Mouse (Mus musculus): ENCODE measurements around the gene Dld.

Gene Dld

GRCm38 (mm10) chr12:31350944-31351928 lies at the start of gene Dld:
Dld (minus strand) TSS chr12:31351453.
- peak; percentile 99 for DNase-seq (ENCODE audit: low spot score)

DNA sequence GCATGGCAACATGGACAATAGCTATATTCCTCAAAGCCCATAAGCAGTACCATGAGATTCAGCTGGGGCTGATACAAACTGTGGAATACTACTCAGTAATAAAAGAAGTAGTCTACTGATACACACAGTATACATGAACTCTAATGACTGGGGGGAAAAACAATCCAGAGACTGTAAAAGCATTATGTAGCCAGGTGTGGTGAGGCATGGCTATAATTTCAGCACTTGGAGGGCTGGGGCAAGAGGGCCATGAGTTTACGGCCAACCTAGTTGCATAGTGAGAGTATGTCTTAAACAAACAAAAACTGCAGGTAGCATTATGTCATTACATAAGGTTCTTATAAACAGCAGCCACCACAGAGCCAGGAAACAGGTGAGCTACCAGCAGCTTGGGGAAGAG lies 49.6 kb upstream of the Dld start:
- no peak for DNase-seq (ENCODE audit: low spot score)

GRCm38 (mm10) chr12:31397709-31398108 lies 46.5 kb upstream of the Dld start:
- no peak for DNase-seq (ENCODE audit: low spot score)

DNA sequence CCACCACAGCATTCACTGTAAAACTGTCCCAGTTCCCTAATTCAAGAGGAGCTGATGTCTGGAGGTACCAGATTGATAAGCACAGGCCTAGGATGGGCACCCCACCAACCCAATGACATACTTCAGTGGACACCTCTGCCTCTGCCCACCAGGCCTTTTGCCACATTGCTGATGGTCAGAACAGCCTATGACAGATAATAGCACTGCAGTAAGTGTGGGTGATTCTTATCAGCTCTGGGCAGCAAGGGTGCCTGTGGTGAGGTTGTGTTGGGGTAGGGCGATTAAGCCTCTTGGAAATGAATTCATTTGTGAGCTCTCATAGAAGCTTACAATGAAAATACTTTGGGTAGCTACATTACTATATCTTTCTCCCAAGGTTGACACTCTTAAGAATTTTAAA lies 44.6 kb upstream of the Dld start:
- DNase-seq (ENCODE audit: low spot score), result no peak

DNA sequence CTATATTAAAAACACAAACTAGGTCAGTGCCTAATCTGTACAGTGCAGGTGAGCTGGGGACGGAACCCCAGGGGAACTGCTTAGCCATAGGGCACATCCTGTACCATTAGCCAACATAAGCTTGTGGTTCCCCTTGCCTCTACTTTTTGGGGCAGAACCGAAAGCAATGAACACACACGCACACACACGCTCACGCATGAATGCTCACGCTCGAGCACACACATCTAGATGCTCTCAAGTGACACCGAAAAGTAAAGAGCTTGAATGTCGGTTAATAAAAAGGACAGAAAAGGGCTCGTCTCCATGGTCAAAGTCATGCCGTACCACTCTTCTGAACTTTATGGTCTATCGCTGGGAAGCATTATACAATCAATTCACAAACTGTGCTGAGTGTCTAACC lies 40.4 kb upstream of the Dld start:
- DNase-seq (ENCODE audit: low spot score), result no peak

DNA sequence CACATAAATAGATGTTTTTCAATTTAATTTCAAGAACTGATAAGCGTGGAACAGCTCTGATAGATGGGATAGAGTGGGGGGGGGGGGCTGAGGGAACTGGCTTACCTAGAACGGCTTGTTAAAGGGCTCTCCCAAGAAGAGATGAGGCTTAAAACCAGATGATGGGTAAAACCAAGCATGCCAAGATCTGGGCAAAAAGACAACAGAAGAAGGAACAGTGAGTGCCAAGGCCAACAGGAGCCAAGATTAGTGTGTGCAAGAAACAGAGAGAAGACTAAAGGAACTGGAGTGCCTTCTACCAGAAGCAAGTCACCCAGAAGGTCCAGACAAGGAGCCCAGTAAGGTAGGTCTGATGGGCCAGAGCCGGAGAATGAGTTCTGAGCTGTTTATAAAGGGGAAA lies 39.3 kb upstream of the Dld start, which contains the start of gene Slc26a3:
Slc26a3 (plus strand) TSS at position 301 of the 400 bp plus-strand sequence.
- no peak for DNase-seq (ENCODE audit: low spot score)

- DNase-seq (ENCODE audit: low spot score), result no peak
Observed at GRCm38 (mm10) chr12:31387303-31387702, 36.0 kb upstream of the Dld start.

DNA sequence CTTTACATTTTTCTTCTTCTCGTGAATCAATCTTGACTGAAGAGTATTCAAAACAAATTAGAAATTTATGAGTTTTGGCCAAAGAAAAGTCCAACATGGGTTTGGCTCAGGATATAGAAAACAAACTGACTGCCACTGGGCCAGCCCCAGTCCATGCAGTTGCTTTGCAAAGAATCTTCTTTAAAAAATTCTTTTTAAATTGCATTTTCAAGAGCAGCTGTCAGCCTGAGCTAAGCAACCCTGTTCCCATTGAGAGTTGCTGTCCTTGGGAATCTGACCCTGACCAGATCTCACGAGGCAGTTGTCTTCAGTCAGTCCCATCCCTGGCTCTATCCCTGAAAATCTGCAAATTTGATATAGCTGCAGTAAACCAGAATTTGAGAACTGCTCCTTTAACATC lies 31.2 kb upstream of the Dld start:
- no peak for DNase-seq (ENCODE audit: low spot score)

GRCm38 (mm10) chr12:31380878-31381277 lies 29.6 kb upstream of the Dld start:
- no peak for DNase-seq (ENCODE audit: low spot score)

DNA sequence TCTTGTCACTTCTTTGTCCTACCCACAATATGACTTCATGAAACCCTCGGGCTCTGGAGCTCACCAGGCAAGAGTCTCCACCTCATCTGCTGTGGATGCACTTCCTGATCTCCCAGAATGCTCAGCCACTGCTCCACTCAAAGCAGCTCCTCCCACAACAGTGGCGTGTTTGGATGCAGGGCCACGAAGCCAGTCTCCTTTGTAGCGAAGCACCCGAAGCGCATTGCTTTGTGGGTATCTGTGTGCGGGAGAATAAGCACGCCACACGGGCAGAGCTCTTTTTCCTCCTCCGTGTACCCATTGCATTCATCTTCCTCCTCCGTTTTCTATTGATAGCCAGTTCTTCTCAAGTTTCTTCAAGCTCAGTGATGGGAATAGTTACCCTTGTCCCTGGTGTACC lies 26.0 kb upstream of the Dld start:
- no peak for DNase-seq (ENCODE audit: low spot score)

DNA sequence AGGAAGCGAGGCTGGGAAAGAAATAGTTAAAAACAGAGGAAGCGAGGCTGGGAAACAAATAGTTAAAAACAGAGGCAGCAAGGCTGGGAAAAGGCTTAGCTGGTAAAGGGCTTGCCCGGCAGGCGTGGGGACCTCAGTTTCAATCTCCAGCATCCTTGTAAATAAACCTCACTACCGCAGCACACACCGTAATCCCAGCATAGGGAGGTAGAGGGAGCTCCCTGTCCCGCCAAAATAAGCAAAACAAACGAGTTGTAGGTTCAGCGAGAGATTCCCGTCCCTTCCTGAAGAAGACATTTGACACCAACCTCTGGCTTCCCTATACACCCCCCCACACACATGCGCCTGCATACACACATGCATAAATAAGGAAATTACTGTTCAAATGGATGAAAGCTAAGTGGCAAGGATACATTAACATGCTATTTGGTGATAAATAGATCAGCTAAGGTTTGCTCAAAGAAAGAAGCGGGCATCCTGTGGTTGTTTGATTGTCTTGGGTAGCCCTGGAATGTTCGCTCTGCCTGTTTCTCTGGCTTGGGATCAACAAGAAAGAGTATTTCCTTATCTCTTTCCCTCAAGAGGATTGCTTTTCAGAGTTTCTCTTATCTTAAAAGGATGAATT lies 25.2 kb upstream of the Dld start:
- DNase-seq (ENCODE audit: low spot score), result peak; percentile 66

GRCm38 (mm10) chr12:31375283-31375615 lies 24.0 kb upstream of the Dld start:
- DNase-seq (ENCODE audit: low spot score), result no peak

GRCm38 (mm10) chr12:31374603-31375282 lies 23.5 kb upstream of the Dld start:
- DNase-seq (ENCODE audit: low spot score), result peak; percentile 91

DNA sequence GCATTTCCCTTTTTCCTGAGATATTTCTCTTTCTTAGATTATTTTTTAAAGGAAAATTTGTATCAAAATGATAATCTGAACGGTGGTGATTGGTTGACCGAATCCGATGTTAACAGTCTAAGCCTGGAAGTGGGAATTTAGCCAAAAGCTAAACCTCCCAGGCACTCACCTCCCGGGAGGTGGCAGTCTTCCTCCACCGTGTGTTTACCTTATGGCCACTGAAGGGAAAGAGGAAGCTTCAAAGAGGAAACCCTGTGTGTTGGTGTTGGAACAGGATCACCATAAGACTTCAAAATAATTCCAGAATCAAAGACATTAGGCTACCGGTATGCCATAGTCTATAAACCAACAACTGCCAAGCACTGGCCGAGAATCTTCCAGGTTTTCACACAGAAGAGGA lies 18.4 kb upstream of the Dld start:
- no peak for DNase-seq (ENCODE audit: low spot score)

GRCm38 (mm10) chr12:31369118-31369517 lies 17.9 kb upstream of the Dld start:
- DNase-seq (ENCODE audit: low spot score), result peak; percentile 42

DNA sequence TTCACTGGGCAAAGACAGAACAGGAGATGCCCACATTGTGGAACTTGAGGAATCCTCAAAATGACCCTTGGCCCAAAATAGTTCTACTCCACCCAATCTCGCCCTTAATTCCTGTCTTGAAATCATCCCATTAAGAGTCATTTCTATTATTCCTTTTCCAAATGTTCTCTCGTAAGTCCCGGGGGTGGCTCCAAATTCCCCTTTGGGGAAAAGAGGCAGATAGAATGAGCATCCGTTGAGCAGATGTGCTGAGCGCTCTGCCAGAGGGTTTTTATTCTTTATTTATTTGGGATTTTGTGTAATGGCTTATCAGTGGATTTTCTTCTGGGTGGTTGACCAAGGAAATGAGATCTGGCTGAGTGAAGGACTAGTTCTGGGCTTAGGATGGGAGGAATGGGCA lies 16.5 kb upstream of the Dld start:
- no peak for DNase-seq (ENCODE audit: low spot score)

DNA sequence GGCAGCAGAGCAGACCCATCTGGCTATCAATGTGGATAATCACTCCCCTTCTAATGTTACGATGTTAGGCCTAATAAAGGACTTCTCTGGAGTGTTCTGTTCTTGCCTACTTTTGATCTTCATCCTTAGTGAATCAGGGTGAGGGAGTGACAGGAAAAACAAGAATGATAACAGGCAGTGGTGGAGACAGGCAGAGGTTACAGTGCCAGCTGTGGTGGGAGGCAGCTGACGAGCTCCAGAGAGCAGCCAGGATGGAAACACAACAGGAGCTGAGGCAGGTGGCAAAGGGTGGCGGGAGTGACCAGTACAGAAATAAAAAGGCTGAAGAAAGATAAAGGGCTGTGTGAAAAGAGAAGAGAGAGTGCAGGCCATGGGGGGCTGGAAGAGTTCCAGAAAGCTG lies 15.2 kb upstream of the Dld start:
- DNase-seq (ENCODE audit: low spot score), result no peak

DNA sequence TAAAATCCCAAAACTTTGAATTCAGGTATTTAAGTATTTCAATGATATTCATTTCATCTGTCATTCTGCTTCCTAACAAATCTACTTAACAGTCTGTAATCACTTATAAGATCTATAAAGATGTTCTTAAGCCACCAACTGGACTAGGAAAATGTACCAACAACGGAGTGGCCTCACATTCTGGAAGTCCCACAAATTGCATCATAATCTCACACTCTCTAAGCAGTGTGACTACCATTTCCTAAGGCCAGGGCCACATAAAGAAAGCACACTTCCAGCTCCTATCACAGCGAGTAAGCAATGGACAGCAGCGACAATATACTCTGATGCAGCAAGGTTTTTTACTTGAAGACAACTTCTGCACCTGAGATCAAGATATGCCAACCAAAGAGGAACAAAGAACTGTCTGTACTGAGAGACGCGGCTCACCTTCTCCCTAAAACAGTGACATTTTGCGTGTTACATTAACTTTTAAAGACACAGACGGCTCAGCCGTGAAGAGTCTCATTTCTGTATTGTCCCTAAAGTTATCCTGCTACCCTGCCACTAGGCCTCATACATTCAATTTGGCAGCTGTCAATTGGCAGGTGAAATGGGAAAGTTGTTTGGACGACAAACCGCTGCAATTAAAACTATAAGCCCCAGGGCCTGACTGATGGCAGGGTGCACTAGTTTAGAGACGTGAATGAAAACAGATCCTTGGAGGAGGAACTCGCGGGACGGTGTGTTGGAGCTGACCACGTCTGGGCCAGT lies 886 bp downstream of the Dld start:
- no peak for DNase-seq (ENCODE audit: low spot score)

DNA sequence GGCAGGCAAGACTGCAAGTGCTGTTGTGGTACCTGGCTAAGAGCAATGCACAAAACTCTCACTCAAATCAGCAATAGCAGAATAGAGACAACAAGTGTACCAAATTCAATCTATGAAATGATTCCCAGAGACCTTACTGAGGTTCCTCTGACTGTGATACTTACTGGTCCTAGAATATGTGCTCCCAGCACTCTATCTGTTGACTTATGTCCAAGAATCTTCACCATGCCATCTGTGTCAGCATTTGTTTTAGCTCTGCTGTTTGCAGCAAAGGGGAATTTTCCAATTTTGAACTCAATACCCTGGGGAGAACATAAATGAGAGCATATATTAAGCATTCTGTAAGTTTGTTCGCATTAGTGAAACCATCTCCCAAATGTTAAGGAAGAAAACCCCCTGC lies 18.0 kb downstream of the Dld start:
- no peak for DNase-seq (ENCODE audit: low spot score)

DNA sequence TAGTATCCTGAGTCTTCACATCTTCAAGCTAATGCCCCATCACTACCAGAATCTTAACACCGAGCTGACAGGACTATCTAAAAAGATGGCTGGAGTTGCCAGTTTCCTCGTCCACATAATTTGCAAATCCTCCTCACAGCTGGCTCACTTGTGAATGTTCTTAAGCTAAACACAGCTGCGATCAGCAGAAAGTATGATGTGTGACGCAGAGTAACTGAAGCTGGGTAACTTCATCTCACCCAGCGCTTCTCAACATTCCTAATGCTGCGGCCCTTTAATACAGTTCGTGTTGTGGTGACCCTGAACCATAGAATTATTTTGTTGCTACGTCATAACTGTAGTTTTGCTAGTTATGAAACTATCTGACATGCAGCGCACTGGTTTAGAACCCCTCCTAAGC lies 24.1 kb downstream of the Dld start:
- DNase-seq (ENCODE audit: low spot score), result no peak

DNA sequence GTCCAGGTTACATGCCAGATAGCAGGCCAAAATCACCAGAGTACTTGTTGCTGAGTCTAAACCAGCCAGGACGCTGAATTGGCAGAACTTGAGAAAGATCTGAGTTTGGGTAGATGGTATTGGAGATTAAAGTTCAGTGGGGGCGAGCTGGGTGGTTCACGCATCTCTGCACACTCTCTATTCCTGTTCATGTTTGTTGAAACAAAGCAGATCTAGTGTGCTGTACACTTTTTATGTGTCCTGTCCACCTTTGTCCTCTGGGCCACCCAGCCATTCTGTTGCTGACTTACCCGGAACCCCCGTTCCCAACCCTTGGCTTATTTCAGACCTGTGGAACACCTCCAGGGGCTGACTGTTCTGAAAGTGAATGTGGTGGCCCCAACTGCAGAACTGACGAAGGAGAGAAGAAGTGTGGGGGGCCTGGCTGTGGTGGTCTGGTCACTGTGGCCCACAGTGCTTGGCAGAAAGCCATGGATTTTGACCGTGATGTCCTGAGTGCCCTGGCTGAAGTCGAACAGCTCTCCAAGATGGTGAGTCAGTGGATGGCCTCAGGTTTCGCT lies 28.0 kb downstream of the Dld start:
- DNase-seq (ENCODE audit: low spot score), result no peak

GRCm38 (mm10) chr12:31321532-31321931 lies 29.7 kb downstream of the Dld start:
- no peak for DNase-seq (ENCODE audit: low spot score)

Measured in embryo, embryonic 10 days (tissue).